Mouse (Mus musculus): ENCODE results near the gene Ube2v1.
A peak's percentile ranks its signal among the peaks of the same experiment; 100 is the strongest.

GRCm38 (mm10) chr2:167569934-167570651, 61.8 kb downstream of the Ube2v1 start:
- TF ChIP-seq MAX (IDR thresholded peaks at IDR 0.05) (peak; percentile 97), MYOG (IDR thresholded peaks at IDR 0.05; ENCODE audit: control insufficient read depth, extremely low read depth, insufficient read length) (no peak), CTCF (IDR thresholded peaks at IDR 0.05; ENCODE audit: control insufficient read depth, insufficient read depth, insufficient read length) (no peak), FOSL1 (IDR thresholded peaks at IDR 0.05; ENCODE audit: insufficient read depth, low read length, poor library complexity, severe bottlenecking) (peak; percentile 90)

Measured in C2C12 (cell line).